ENCODE assay signal across 8 mouse cellular contexts in the genomic region with DNA sequence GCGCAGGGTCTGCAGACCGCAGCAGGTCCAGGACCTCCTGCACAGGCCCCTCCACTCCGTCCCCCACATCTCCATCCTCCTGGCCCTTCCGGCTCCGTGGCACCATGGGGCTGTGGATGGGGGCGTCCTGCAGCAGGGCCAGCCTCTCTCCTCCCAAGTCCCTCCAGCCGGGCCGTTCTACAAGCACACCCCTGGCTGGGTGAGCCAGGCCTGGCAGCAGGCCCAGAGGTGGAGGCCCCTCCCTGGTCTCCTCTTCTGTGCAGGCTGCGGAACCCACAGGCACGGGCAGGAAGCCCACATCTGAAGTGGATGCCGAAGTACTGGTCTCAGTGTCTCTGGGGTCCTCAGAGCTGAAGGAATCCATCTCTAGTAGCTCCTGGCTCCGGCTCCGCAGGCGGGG. TPM values are rescaled to one million over a fixed set of nuclear protein-coding genes. Genes with fewer than 3 reads are reported as not detected.
DNase-seq lines count a peak whose midpoint lies in the region; ATAC-seq lines count a peak whose summit lies in the region.

No protein-coding gene starts in this region.

- H3K36me3 ChIP-seq in heart, embryonic 10.5 days: no peaks in the 10 kb centered on the region
- H3K36me3 ChIP-seq in limb, embryonic 13.5 days: no peaks in the 10 kb centered on the region

- peak; percentile 38; the same call in 1 of the 2 replicates for ATAC-seq in limb, embryonic 13.5 days (ENCODE audit: low FRiP score, low read depth)

- H3K27me3 ChIP-seq in heart, embryonic 10.5 days (ENCODE audit: insufficient read depth, poor library complexity, severe bottlenecking): peaks cover 23% of the 10 kb centered on the region
- H3K27me3 ChIP-seq in limb, embryonic 13.5 days: peaks cover 2% of the 10 kb centered on the region; the same call in 1 of the 2 replicates

- 76% methylated on average over 14 of the region's 14 CpGs for WGBS in heart, embryonic 10.5 days
- WGBS in limb, embryonic 13.5 days: 54% methylated on average over 14 of the region's 14 CpGs

- no peak for DNase-seq in heart, embryonic 10.5 days (ENCODE audit: low spot score)
- no peak for DNase-seq in heart, adult 9 months (ENCODE audit: low spot score in 2 of 2)
- DNase-seq in urinary bladder, postnatal 25 days (ENCODE audit: low spot score): peak; percentile 55
- DNase-seq in urinary bladder, postnatal 10 days (ENCODE audit: low spot score): no peak
- DNase-seq in testis, postnatal 10 days (ENCODE audit: low spot score): peak; percentile 77
- DNase-seq in frontal cortex, postnatal 14 days (ENCODE audit: low spot score in 2 of 2): no peak
- no peak for DNase-seq in frontal cortex, adult 2 months (ENCODE audit: extremely low spot score in 1 of 2, low spot score in 1 of 2)

- H3K4me2 ChIP-seq in limb, embryonic 13.5 days (replicated peaks): peak overlapping the region; percentile 36

- peak overlapping the region; percentile 25; the same call in 1 of the 2 replicates for H3K9ac ChIP-seq in limb, embryonic 13.5 days

- no peak overlapping the region for H3K4me3 ChIP-seq in heart, embryonic 10.5 days
- no peak overlapping the region for H3K4me3 ChIP-seq in limb, embryonic 13.5 days

- peaks cover 60% of the 10 kb centered on the region for H3K4me1 ChIP-seq in heart, embryonic 10.5 days
- H3K4me1 ChIP-seq in limb, embryonic 13.5 days: peaks cover 29% of the 10 kb centered on the region

- H3K9me3 ChIP-seq in heart, embryonic 10.5 days: no peaks in the 10 kb centered on the region
- H3K9me3 ChIP-seq in limb, embryonic 13.5 days: no peaks in the 10 kb centered on the region

- peak overlapping the region; percentile 47; the same call in 1 of the 2 replicates for H3K27ac ChIP-seq in heart, embryonic 10.5 days
- no peak overlapping the region for H3K27ac ChIP-seq in limb, embryonic 13.5 days

RNA-seq across cellular contexts. Expression of a gene that starts 21.1 kb away (rescaled TPM):
- polyA plus RNA-seq in heart, embryonic 10.5 days (2016; fragmentation: Nextera tagmentation; extraction: Ambion mirVana): 1.3 and 2.5 TPM in 2 replicates
- polyA plus RNA-seq in limb, embryonic 13.5 days (2015; fragmentation: Nextera tagmentation; extraction: Ambion mirVana): 2.6 and 2.8 TPM in 2 replicates
- polyA plus RNA-seq in frontal cortex, adult 2 months (2012; rRNA removed): 1.2 and 1.3 TPM in 2 replicates

RNA-seq across cellular contexts. Expression of a gene that starts 57.5 kb away (rescaled TPM):
- 45.3 and 58.3 TPM in 2 replicates for polyA plus RNA-seq in heart, embryonic 10.5 days (2016; fragmentation: Nextera tagmentation; extraction: Ambion mirVana)
- polyA plus RNA-seq in limb, embryonic 13.5 days (2015; fragmentation: Nextera tagmentation; extraction: Ambion mirVana): 54.0 and 54.9 TPM in 2 replicates
- polyA plus RNA-seq in frontal cortex, adult 2 months (2012; rRNA removed): 45.7 and 45.8 TPM in 2 replicates

Comparison
In these comparisons a context has a peak if more than half of its experiments do, and no peak if none do; other contexts are left out.
1. DNase-seq: peak in urinary bladder, postnatal 25 days (single experiment) and testis, postnatal 10 days (single experiment); none in heart, embryonic 10.5 days (single experiment), heart, adult 9 months (0 of 2), urinary bladder, postnatal 10 days (single experiment), frontal cortex, postnatal 14 days (0 of 2) and frontal cortex, adult 2 months (0 of 2).